Mouse (Mus musculus): ENCODE measurements around the gene Fgfr2.

Gene Fgfr2

GRCm38 (mm10) chr7:132773011-132773705, 350.0 kb downstream of the Fgfr2 start:
- no peak for DNase-seq (ENCODE audit: low read depth)

- no peak for DNase-seq (ENCODE audit: low read depth)
Measured at GRCm38 (mm10) chr7:132772440-132772839, 350.7 kb downstream of the Fgfr2 start.

- no peak for DNase-seq (ENCODE audit: low read depth)
Measured at GRCm38 (mm10) chr7:132768498-132769344, 354.4 kb downstream of the Fgfr2 start.

DNA sequence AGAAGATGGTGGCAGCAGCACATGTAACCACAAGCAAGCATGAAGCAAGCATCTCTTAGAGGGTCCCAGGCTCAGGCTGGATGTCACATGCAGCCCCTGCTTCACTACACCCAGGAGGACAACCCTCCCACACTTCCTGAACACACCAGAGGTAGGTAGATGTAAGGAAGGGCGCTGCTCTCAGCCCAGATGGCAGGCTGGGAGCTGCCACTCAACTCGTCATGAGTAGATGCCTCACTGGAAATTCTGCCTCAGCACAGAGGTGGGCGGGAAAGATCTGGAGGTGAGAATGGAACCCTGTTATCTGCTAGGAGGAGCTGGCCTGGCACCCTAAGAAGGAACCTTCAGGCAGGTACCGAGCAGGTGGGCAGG, 355.2 kb downstream of the Fgfr2 start:
- no peak for DNase-seq (ENCODE audit: low read depth)

- no peak for DNase-seq (ENCODE audit: low read depth)
Measured at GRCm38 (mm10) chr7:132767233-132767998, 355.7 kb downstream of the Fgfr2 start.

- DNase-seq (ENCODE audit: low read depth): no peak
Measured at GRCm38 (mm10) chr7:132766235-132766871, 356.8 kb downstream of the Fgfr2 start.

DNA sequence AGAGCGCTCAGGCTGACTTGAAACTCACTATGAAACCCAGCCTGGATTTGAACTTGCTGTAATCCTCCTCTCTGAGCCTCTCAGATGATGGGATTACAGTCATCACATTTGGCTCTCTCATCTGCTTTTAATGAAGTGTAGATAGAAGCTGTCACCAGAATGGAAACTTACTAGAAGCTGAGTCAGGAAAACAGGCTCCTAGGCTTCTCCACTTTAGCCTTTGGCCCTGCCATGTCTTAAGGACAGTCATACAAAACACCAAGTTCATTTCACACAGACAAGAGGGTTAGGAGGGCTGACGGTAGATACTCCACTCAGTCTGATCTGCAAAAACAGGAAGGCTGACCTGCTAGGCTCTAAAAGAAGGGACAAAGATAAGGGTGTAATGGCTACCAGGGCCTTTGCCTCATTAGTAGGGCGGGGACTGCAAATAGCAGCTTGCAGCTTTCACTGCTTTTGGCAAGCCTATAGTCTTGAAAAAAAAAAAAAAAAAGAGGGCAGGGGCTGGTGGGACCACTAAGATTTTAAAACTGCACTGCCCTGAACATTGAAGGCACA, 357.4 kb downstream of the Fgfr2 start:
- DNase-seq (ENCODE audit: low read depth): no peak

DNA sequence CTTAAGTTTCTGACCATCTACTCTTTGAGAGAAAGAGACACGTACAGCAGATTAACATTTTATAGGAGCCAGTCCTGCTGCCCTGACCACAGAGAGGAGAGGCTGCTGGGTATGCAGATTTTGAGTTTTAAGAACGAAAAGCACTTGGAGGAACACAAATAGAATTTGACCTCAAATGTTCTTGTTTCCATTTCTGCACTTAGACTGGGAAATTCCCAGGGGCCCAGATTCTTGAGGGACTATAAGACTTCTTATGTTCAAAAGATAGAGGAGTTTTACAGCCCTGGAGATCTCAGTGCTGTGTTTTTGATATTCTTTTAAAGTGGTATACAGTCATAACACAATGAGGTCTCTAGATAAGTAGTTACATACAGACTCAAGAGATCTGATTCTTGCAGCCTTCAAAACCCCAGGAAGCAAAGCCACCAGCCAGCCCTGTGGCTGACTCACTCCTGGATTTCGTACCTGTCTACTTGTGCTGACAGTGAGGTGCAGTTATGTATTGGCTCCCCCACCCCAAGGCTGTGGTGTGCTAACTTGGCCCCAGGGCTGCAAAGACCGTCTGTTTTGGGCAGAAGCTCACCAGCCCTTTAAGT, 358.2 kb downstream of the Fgfr2 start:
- DNase-seq (ENCODE audit: low read depth): no peak

GRCm38 (mm10) chr7:132764314-132764713, 358.8 kb downstream of the Fgfr2 start:
- no peak for DNase-seq (ENCODE audit: low read depth)

DNA sequence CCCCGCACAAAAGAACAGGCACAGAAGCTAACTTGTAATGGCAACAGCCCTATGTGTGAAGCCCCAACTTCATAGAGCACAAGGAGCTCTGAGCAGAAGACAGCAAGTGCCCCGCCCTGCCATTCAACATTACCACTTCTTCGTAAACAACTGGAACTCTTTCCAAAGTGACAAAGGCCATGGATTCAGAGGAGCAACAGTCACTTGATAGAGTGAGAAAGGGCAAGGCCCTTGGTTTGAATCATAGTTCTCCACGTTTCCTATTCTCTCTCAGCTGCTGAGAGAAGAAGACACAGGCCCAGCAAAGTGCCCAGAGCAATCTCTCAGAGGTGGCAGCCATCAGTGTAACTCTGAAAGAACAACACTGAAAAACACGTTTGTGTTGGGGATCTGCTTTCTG, 359.2 kb downstream of the Fgfr2 start:
- no peak for DNase-seq (ENCODE audit: low read depth)

DNA sequence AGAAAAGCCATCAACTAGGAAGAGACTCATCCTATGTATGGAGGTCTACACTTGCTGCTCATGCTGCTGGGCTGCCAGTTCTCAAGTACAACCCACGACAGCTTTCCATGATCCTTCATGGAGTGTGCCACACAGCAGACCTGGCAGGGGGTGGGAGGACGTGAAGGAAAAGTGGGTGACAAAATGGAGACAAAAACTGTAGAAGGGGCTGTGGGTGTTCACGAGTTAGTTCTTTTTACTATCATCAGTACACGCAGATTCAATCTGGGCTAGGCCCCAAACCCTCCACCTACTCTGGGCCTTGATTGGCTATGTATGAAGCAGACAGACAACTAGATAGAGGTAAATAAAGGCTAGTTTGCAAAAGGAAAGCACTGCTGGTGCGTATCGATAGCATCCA, 359.8 kb downstream of the Fgfr2 start:
- no peak for DNase-seq (ENCODE audit: low read depth)

- DNase-seq (ENCODE audit: low read depth): no peak
Measured at GRCm38 (mm10) chr7:132761409-132761808, 361.7 kb downstream of the Fgfr2 start.

DNA sequence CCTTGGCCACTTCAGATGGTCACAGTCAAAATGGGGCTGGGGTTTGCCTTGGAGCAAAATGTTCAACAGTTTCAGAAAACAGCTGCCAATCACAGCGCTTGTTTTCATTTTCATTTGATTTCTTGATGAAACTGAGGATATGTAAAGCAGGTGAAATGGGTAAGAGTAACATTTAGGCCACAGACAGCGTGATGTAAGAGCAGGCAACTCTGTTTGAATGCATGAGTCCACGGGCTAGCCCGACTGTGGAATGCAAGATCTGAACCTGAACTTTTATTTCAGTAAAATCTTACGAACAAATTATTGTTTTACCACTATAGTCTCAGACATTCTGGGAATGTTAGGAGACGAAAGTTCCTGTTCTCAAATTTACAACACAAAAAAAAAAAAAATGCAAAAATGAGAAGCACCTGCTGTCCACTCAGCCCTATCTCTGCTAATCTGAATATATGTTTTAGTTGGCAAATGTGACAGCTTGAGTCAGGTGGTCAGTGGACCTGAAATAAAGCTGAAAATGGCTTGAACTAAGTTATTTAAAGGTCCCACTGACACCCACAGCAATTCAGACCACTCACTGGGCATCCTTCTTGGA, 362.5 kb downstream of the Fgfr2 start:
- DNase-seq (ENCODE audit: low read depth): no peak

DNA sequence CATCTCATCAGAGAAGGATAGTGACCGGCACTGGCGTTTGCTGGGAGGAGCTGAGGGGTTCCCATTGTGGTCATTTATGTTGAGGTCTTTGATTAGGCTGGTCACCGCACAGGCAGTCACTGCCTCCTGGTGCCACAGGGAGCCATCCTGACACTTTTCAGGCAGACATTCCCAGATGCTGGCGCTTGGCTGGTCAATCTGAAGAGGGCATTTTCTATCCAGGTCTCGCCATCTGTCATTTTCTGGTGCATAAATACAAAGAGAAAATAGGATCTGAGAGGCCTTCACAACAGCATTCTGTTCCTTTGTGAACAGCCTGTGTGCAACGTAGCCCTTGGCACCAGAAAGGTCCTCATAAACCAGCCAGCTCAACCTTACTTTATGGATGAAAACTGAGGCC, 363.2 kb downstream of the Fgfr2 start:
- DNase-seq (ENCODE audit: low read depth): no peak

- DNase-seq (ENCODE audit: low read depth): no peak
Measured at GRCm38 (mm10) chr7:132759405-132759891, 363.7 kb downstream of the Fgfr2 start.

- DNase-seq (ENCODE audit: low read depth): no peak
Measured at GRCm38 (mm10) chr7:132758875-132759274, 364.3 kb downstream of the Fgfr2 start.

GRCm38 (mm10) chr7:132756325-132756724, 366.8 kb downstream of the Fgfr2 start:
- no peak for DNase-seq (ENCODE audit: low read depth)

DNA sequence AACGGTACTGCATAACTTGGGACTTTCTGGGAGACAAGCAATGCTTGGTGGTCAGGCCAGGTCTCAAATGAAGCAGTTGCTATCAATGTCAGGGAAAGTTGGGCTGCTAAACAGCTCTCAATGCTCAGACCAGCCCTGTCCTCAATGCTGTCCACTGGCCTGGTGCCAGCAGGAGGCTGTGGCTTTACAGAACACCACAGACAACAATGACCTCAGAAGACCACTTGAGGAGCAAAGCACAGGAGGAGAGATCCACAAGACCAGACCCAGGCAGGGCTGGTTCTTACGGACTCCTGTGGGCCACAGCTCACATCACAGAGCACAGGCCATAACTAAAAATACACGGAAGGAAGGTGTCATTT, 368.8 kb downstream of the Fgfr2 start:
- DNase-seq (ENCODE audit: low read depth): peak; percentile 70

DNA sequence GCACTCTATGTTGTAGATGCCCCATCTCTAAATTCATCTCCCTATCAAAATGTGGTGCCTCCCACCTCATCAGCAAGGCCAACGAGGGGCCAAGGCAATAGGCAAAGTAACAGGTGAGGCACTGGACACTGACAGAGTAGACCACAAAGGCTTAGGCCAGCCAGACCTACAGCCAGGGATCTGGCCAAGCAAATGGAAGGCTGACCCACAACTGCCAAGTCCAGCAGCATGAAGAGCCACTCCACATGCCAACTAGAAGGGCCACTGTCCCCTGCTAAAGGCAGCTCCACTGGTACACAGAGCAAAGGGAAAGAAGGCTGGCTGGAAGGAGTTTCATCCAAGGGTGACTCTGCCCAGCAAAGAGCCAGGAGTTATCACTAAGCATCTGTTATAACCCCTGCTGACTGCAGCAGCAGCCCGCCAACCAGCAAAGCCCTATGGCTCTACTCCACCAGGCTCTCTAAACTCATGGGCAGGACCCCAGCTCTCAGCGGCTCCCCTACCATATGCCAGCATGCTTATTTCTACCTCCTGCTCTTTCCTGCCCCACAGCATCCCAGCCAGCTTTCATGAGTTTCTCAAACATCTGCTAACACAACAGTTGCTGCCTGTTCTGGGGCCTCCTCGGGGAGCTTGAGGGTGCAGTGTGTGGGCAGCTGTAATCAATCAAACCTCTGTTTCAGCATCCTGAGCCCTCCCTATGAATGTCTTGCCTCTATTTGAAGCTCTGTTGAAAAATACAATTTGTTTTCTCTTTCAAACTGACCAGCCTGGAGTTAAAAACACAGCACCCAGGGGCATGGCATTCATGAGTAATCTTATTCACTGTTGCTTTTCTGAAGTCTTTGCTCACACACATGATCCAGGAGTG, 369.4 kb downstream of the Fgfr2 start:
- DNase-seq (ENCODE audit: low read depth): no peak

- DNase-seq (ENCODE audit: low read depth): no peak
Measured at GRCm38 (mm10) chr7:132751716-132752115, 371.4 kb downstream of the Fgfr2 start.

Measured in 416B (cell line).